Mouse (Mus musculus) neural tube, embryonic 14.5 days (tissue): ENCODE results near the gene Arhgap11a. TPM values are rescaled to one million over a fixed set of nuclear protein-coding genes. Genes with fewer than 3 reads are reported as not detected.

Source experiments
- ATAC-seq: fragments of 200-750 bp; cut with Nextera tagmentation; 2 replicates; pipeline ENCODE4 v1.8.0; 2017; ENCODE audit warnings: low read depth, mild to moderate bottlenecking, moderate TSS enrichment, moderate library complexity
- H3K27ac ChIP-seq: fragments of 300-500 bp; sonication (generic); 2 replicates; pipeline ENCODE4 v1.5.1; 2014; ENCODE audit warnings: low read depth, mild to moderate bottlenecking, control low read depth, low read length, moderate library complexity, mixed read lengths
- H3K27me3 ChIP-seq: fragments of 300-500 bp; sonication (generic); 2 replicates; pipeline ENCODE4 v1.6.1; 2014; ENCODE audit warnings: low read length; ENCODE audit not compliant: control insufficient read depth, insufficient read depth
- H3K36me3 ChIP-seq: fragments of 300-500 bp; sonication (generic); 2 replicates; pipeline ENCODE4 v1.6.1; 2014; ENCODE audit warnings: low read length, mixed read lengths; ENCODE audit not compliant: control insufficient read depth, insufficient read depth
- H3K4me1 ChIP-seq: fragments of 300-500 bp; sonication (generic); 2 replicates; pipeline ENCODE4 v1.6.1; 2014; ENCODE audit warnings: low read length; ENCODE audit not compliant: control insufficient read depth, insufficient read depth
- H3K4me2 ChIP-seq: fragments of 300-500 bp; sonication (generic); 2 replicates; pipeline ENCODE4 v1.6.1; 2014; ENCODE audit warnings: mild to moderate bottlenecking, low read depth, low read length, control low read depth
- H3K4me3 ChIP-seq: fragments of 300-500 bp; sonication (generic); 2 replicates; pipeline ENCODE4 v1.5.1; 2014; ENCODE audit warnings: low read depth, low read length, control low read depth, mixed read lengths
- H3K9ac ChIP-seq: fragments of 300-500 bp; sonication (generic); replicated peaks from 2 replicates; pipeline ENCODE4 v1.6.1; 2014; ENCODE audit warnings: low read depth, mild to moderate bottlenecking, control low read depth, low read length, mixed read lengths
- H3K9me3 ChIP-seq: fragments of 300-500 bp; sonication (generic); 2 replicates; pipeline ENCODE4 v1.6.1; 2016; ENCODE audit warnings: low read length; ENCODE audit not compliant: control insufficient read depth
- WGBS: fragments of 180-500 bp; shearing (Covaris S2); extraction: QIAGEN DNeasy Blood & Tissue Kit; methylation state at CpG from one replicate; pipeline ENCODE4 v1.1.7; 2014; 5-methylcytosine and 5-hydroxymethylcytosine counted together
- polyA plus RNA-seq: library from polyadenylated mRNA; unstranded; fragments of >200 nt; fragmentation: Nextera tagmentation; extraction: Ambion mirVana; gene quantifications from 2 replicates; pipeline ENCODE4 v1.2.1, GENCODE M21; 2014

Gene Arhgap11a
- polyA plus RNA-seq, 1 experiment from 2014 or later, result 0.48 TPM

- H3K9me3 ChIP-seq, result no peaks in the 10 kb centered on the region
- no peaks in the 10 kb centered on the region for H3K36me3 ChIP-seq
- no peak overlapping the region for H3K4me2 ChIP-seq
- ATAC-seq, result no peak
- no peak overlapping the region for H3K9ac ChIP-seq
- no peak overlapping the region for H3K4me3 ChIP-seq
- 96% methylated on average over 8 of the region's 8 CpGs for WGBS
- H3K4me1 ChIP-seq, result peaks cover 23% of the 10 kb centered on the region
- H3K27ac ChIP-seq, result no peak overlapping the region
- H3K27me3 ChIP-seq, result no peaks in the 10 kb centered on the region
These were observed 26.1 kb downstream of the Arhgap11a start for GRCm38 (mm10) chr2:113822367-113822766.

- no peaks in the 10 kb centered on the region for H3K9me3 ChIP-seq
- no peaks in the 10 kb centered on the region for H3K36me3 ChIP-seq
- H3K4me1 ChIP-seq, result peaks cover 12% of the 10 kb centered on the region
- ATAC-seq, result no peak
- no peak overlapping the region for H3K27ac ChIP-seq
- H3K9ac ChIP-seq, result no peak overlapping the region
- H3K4me3 ChIP-seq, result no peak overlapping the region
- WGBS, result 91% methylated on average over 12 of the region's 12 CpGs
- H3K4me2 ChIP-seq, result no peak overlapping the region
- no peaks in the 10 kb centered on the region for H3K27me3 ChIP-seq
These were observed 27.2 kb downstream of the Arhgap11a start for GRCm38 (mm10) chr2:113821176-113821734.

GRCm38 (mm10) chr2:113820117-113820516 lies 28.3 kb downstream of the Arhgap11a start:
- Histone ChIP-seq H3K9ac (no peak overlapping the region), H3K9me3 (no peaks in the 10 kb centered on the region), H3K4me3 (no peak overlapping the region), H3K4me2 (no peak overlapping the region), H3K4me1 (0 out of 2 replicates have a peak, but pooled peaks cover 4% of the 10 kb centered on the region), H3K27me3 (no peaks in the 10 kb centered on the region), H3K27ac (no peak overlapping the region), H3K36me3 (no peaks in the 10 kb centered on the region)
- 89% methylated on average over 15 of the region's 15 CpGs for WGBS
- ATAC-seq, result no peak

GRCm38 (mm10) chr2:113817681-113818606 lies 30.5 kb downstream of the Arhgap11a start:
- H3K36me3 ChIP-seq, result no peaks in the 10 kb centered on the region
- WGBS, result 67% methylated on average over 14 of the region's 14 CpGs

GRCm38 (mm10) chr2:113807640-113808039 lies 40.8 kb downstream of the Arhgap11a start:
- no peaks in the 10 kb centered on the region for H3K4me1 ChIP-seq
- H3K27ac ChIP-seq, result no peak overlapping the region
- no peaks in the 10 kb centered on the region for H3K9me3 ChIP-seq
- no peak overlapping the region for H3K4me2 ChIP-seq
- H3K27me3 ChIP-seq, result no peaks in the 10 kb centered on the region
- no peak for ATAC-seq
- 27% methylated on average over 9 of the region's 9 CpGs for WGBS
- H3K4me3 ChIP-seq, result no peak overlapping the region
- H3K36me3 ChIP-seq, result no peaks in the 10 kb centered on the region
- H3K9ac ChIP-seq, result no peak overlapping the region

More at GRCm38 (mm10) chr2:113817681-113818606, 30.5 kb downstream of the Arhgap11a start:
- Histone ChIP-seq H3K27ac (no peak overlapping the region), H3K4me3 (no peak overlapping the region), H3K4me2 (no peak overlapping the region), H3K4me1 (no peaks in the 10 kb centered on the region), H3K27me3 (no peaks in the 10 kb centered on the region), H3K9ac (no peak overlapping the region), H3K9me3 (no peaks in the 10 kb centered on the region)
- ATAC-seq, result peak; percentile 46; the same call in 1 of the 2 replicates

- Histone ChIP-seq H3K4me3 (no peak overlapping the region), H3K27ac (no peak overlapping the region), H3K4me2 (no peak overlapping the region), H3K9me3 (no peaks in the 10 kb centered on the region), H3K9ac (no peak overlapping the region), H3K27me3 (no peaks in the 10 kb centered on the region), H3K4me1 (no peaks in the 10 kb centered on the region), H3K36me3 (no peaks in the 10 kb centered on the region)
- ATAC-seq, result no peak
- 63% methylated on average over 10 of the region's 10 CpGs for WGBS
These were observed 41.4 kb downstream of the Arhgap11a start for GRCm38 (mm10) chr2:113806851-113807577.

GRCm38 (mm10) chr2:113805765-113806164 lies 42.7 kb downstream of the Arhgap11a start:
- no peaks in the 10 kb centered on the region for H3K4me1 ChIP-seq
- H3K4me3 ChIP-seq, result no peak overlapping the region
- no peak for ATAC-seq
- H3K27me3 ChIP-seq, result no peaks in the 10 kb centered on the region
- no peak overlapping the region for H3K9ac ChIP-seq
- 81% methylated on average over 4 of the region's 4 CpGs for WGBS
- H3K36me3 ChIP-seq, result no peaks in the 10 kb centered on the region
- no peak overlapping the region for H3K4me2 ChIP-seq
- no peak overlapping the region for H3K27ac ChIP-seq
- no peaks in the 10 kb centered on the region for H3K9me3 ChIP-seq

GRCm38 (mm10) chr2:113803753-113804152 lies 44.7 kb downstream of the Arhgap11a start:
- Histone ChIP-seq H3K9me3 (no peaks in the 10 kb centered on the region), H3K9ac (no peak overlapping the region), H3K4me1 (no peaks in the 10 kb centered on the region), H3K27me3 (no peaks in the 10 kb centered on the region), H3K4me3 (no peak overlapping the region), H3K27ac (no peak overlapping the region), H3K36me3 (no peaks in the 10 kb centered on the region), H3K4me2 (no peak overlapping the region)
- 24% methylated on average over 1 of the region's 1 CpGs for WGBS
- ATAC-seq, result no peak
